Mouse (Mus musculus): ENCODE data around the gene Ptprf.

Gene Ptprf

DNA sequence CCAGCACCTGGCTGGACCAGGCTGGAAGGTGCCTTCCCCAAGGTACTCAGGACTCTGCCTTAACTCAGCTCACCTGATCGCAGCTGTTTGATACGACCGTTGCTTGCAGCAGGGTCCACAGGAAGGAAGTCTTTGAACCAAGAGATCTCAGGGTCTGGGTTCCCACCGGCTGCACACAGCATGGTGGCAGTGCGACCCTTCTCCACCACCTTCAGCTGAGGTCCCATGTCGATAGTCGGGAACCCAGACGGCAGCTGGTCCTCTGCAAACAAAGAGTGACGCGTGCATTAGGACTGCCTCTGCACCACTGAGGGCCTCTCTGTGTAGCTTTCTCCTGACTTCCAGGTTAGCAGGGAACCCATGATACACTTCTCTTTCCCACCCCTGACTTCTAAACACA, 33.8 kb downstream of the Ptprf start:
- DNase-seq = no peak

DNA sequence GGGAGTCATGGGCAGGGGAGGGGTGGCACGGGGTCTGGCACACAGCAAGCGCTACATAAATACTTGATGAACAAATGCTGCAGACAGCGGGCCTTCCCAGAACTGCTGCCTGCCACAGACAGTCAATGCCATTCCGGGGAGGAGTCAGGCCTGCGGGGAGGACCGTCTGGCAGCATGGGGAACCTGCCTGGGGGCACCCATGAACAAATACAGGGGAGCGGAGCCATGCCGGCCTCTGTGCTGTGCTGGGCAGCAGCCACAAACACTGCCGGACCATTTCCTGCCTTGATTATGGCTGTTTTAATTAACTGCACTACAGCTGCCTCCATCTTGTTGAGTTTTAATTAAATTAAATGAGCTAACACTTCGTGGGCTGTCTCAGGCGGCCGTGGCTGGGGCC, 35.0 kb downstream of the Ptprf start:
- DNase-seq = no peak

DNA sequence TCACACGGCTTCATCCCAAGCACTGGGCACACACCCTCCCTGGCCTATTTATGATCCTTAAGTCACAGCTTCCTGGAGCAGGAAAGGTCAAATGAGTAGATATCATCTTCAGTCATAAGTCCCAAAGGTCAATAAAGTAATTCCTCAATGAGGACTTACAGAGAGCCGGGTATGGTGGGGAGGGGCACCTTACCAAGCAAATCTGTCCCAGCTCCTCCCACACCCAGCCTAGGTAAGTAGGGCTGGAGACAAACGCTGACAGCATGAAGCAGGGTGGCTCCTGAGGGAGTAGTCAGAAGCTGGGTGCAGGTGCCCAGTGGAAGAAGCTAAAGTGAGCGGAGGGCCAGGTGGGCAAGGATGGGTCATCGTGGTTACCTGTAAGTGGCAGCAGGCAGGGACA, 36.3 kb downstream of the Ptprf start:
- no peak for DNase-seq

DNA sequence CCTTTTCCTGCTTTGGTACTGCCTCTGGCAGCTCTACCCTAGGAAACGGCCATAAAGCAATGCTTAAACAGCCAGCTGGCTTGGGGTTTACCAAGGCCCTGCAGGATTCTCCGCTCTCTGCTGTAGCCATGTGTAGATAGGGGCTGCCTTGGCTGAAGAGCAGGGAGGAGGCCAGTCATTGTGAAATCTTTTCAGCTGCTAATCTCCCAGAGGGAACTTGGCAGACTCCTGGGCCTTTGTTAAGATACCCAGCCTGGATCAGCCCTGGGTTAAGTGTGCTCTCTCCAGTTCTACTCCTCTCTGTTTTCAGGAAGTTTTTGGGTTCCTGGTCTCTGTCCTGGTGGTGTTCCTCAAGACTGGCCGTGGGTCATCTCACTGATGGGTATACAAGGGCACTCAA, 43.9 kb downstream of the Ptprf start:
- DNase-seq = no peak

DNA sequence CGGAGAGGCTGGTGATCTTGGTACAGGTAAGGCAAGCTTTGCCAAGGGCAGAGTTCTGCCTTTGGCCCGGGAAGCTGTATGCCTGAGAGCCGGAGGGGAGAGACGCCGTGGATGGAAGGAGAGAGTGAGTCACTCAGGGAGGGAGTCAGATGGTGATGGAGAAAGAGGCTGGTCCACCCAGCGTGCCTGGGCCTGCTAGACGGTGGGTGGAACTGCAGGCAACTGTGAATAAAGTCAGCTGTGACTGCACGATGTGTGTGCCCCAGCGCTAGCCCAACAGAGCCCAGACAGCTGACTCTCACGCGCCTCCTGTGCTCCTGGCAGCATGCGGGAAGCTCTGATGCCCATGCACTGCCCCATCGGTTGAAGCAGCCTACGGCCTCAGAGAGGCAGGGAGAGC, 45.4 kb downstream of the Ptprf start:
- DNase-seq = no peak

DNA sequence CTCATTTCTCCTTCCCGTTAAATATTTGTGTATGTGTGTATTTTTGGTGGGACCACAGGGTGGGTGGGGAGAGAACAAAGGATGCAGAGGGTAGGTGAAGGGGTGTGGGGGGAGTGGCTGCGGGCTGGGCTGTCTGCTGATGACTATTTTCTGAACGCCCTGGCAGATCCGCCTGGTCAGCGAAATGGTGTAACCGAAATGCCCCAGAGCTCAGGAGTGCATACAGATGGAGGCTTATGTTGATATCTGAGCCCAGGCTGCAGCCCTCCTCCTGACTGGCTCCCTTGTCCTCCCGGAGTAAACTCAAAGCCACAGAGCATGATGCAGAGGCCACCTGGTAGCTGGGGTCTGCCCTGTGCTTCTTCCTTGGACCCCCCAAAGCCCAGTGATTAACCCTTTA, 47.4 kb downstream of the Ptprf start:
- peak; percentile 41 to 60 for DNase-seq

DNA sequence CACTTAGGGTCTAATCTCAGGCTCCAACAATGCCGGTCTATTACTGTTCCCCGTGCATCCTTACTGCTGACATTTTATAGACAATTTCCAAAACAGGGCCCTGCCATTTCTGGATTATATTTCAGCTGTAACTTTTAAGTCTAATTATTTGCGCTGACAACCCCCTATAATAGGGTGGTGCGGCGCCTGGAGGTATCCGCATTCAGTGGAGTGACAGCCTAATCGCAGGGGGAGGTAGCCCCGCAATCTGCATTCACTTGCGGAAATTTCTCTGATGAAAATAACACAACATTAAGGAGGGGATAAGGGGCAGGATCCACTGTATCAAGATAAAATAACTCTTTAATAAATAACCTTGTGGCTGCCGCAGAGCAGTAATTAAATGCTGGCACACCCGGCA, 47.9 kb downstream of the Ptprf start:
- DNase-seq = no peak

DNA sequence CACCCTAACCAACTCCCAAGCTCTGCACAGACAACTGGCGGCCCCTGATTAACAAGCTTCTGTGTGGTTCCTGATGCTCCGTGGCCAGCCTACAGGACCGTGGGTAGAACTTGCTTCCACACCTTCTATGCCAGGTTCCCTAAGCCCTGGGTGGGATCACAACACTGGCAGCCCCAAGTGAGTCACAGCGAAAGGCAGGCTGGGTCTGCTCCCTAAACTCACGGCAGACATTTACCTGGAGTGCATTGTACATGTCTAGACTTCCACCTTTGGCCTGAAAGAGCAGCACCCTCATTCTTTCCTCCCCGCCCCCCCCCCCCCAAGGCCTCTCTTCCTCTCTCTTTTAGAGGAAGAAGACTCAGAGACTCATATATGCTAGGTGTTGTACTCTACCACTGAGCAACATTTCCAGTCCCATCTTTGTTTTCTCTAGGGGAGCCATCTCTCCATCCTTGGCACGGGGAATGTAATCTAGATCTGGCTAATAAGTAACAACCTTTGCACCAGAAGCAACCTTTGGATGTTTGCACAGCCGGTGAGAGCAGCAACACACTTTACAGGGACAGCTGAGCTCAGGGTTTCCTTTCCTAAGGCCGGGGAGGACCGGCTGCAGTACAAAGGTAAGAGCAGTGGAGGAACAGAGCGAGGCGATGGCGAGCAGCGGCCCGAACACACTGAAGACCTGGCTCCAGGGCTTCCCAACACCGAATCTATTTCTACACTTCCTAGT, 51.1 kb downstream of the Ptprf start:
- peak; percentile 78 to 91 for DNase-seq

DNA sequence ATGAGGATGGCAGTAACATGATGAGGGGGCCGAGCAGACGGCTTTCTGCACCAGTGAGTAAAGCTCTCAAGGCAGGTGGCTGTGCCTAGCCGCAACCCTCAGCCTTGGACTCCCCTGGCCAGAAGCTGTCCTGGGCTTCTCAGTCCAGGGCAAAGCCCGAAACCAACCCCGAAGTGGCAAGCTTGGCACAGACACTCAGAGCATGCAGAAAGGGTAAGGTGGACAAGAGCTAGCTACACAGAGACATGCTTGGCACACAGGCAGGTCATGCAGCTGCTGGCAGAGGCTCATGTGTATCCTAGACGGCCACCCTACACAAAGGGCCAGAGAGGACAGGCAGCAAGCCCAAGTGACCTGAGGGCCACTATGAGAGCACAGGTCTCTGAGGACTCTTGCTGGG, 52.5 kb downstream of the Ptprf start:
- peak; percentile 46 to 56 for DNase-seq

DNA sequence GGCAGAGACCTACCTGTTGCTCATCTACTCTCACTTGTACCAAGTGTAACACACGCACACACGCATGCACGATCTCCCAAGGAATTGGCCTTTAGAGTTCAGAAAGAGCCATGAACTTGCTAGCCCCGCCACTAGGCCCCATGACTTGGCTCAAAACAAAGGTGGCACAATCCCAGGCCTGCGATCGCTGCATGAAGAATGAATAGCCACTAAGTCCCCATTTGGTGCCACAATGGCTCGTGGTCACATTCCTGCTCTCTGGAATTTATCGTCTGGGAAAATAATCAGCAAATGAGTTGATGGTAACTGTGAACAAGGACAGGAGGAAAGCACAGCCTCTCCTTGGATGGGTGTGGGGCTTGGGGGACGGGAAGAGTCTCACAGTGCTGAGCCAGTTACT, 54.3 kb downstream of the Ptprf start:
- peak in 1 of 2 experiments; percentile 59 for DNase-seq

DNA sequence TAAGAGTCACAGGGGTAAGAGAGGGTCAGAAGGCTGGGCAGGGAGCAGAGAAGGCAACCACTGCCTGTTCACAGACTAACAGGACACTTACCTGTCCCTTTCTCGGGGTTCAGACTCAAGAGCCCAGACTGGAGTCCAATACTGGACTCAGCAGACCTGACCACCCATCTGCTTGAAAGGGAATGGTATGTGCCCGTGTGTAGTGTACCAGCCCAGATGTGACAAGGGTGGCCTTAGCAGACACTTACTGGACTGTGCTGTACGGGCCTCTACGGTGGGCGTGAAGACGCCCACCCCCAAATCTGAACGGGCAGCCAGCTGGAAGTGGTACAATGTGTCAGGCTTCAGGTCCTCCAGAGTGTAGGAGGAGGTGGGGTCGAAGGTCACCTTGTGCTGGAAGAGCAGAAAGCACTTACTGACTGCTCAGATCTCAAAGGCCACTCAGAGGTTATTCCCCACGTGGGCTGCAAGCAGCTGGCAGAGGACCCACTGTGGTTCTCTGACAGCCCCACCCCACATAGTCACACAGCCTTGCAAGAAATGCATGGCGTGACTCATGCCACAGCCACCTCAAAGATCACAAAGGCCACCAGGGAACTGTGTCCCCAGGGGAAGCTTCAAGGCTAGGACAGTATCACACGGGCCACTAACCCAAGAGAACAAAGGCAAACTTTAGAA, 56.4 kb downstream of the Ptprf start:
- peak; percentile 84 to 88 for DNase-seq

DNA sequence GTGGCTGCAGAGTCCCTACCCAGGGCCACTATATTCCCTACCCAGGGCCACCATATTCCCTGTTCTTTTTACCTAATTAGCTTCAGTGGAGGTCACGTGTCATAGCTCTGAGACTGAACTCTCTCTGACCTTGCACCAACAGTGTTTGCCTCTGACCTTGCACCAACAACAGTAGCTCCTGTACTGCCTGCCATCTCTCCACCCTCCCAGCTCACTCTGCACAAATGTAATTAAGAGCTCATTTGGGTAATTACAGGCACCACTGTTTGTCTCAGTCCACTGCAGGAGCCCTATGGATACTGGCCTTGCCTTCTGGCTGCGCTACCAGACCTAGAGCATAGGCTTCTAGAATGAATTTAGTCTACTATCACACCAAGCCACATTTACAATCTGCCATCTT, 57.3 kb downstream of the Ptprf start:
- no peak for DNase-seq

DNA sequence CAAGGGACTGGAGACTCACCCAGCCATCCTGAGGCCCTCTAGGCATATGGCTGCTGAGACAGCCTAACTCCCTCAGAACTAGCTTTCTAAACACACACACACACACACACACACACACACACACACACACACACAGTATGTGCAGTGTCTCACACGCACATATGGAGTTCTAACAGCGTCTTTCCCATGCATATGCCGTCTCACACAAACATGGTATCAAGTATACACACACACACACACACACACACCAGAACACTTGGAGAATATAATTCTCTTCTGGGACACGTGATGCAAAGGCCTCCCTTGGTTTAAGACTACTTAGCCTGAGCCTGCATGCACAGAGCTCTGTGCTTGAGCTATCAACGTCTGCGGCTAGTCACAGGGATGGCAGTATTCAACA, 59.3 kb downstream of the Ptprf start:
- DNase-seq = no peak

DNA sequence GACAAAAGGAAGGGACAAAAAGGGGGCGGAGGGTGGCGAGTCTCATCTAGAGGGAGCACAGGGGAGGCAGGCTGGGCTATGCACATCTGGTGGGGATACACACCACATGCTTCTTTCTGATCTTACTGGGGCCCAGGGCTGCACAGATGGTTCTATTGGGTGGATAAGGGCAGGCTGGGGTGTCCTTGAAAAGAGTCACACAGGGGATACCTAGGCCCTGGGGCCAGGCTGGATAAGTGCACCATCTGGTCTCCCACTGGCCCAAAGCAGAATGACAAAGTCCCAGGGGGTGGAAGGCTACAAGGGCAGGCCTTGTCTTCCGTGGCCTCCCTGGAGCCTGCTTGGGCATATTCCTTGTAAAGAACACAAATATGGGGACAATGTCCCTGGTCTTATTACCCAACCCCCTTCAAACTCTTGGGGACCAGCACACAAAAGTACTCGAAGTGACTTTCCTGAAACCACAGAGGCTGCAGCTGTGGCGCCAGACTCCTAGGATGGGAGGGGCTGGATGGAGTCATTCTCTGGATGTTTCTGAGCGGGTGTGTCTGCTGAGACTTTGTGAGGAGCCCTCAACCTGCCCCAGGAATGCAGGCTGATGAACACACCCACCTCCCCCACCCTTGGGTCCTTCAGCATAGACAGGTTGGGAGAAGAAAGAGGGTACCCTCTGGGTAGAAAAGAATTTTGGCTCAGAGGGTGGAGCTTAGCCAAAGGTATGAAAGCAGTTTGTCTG, 62.0 kb downstream of the Ptprf start:
- DNase-seq = no peak

DNA sequence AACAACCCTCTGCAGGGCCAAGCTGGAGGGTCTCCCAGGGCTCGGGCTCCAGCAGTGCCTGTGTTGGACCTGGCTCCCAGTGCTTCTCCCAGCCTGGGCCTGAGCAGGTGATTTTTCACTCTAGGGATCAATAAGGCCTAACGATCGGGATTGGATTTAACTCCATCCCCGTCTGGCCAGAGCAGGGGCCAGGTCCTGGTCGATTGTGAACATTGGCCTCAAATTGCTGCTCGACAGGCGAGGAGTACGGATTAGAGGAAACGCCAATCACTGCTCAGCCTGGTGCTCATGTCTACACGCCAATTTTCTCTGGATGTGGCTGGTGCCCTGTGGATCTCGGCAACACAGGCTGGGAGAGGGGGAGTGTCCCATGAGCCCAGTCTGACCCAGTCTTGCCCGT, 63.8 kb downstream of the Ptprf start:
- DNase-seq = no peak

DNA sequence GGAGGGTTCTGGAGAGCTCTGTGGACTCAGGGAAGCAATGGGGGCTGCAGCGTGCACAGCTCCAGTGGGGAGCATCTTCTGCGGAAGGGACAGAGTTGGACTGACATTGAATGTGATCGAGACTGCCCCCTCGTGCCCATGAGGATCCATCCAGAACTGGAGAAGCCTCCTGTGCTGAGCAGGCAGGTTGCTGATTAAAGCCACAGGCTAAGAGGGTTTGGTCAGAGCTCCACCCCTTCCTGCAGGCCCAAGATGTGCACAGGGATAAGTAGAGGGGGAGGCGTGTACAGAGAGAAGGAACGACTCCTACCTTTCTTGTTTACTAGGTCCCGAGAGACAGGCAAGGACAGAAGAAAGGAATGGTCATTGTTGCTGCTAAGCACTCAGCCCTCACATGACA, 69.9 kb downstream of the Ptprf start:
- peak; percentile 65 to 77 for DNase-seq

DNA sequence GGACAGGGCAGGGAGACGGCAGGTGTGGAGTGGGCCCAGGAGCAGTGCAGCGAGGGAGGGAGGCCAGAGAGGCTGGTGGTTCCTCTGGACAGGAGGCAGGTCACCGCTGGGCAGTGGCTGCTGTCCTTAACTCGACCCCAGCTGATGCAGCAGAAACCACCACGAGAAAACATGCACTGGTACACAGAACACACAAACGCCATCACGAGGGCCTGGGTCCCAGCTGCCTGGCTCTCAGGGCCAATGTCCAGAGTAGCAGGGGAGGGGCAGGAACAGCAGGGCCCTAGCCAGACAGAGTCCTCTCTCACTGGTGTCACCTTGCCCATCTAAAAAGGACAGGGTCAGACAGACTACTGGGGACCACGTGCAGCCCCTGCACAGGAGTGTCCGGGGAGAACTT, 70.4 kb downstream of the Ptprf start:
- peak; percentile 65 to 70 for DNase-seq

DNA sequence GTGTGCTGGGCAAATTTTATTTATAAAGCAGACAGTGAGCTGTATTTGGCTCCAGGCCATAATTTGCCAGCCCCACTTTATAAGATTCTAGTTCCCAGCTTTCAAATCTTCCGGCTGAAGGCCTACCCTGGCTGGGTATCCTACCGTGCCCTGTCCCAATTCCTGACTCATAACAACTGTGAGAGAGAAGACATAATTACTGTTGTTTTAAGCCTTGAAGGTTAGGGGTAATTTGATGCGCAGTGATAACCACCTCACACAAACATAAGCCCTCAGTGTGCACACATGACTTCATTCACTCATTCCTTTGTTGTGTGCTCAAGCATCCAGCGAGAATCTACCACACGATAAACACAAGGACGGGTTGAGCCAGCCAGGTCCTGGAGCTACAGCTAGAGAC, 71.7 kb downstream of the Ptprf start:
- DNase-seq = no peak

DNA sequence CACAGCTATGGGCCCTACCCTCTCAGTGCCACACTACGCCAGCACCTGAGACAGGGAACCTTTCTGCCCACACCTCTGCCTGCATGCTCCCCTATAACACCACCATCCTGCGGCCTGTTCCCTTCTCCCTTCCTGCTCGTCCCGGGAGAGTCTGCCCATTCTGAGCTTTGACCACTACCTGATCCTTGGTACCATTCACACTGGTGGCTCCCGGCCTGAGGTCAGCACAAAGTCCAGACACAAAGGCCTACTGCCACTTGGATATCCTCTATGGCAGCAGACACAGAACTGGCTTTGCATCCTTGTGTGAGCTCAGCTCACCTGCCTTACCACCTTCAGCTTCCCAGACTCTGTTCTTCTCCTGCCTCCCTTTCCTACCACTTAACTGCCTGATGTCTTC, 72.7 kb downstream of the Ptprf start:
- peak; percentile 77 to 82 for DNase-seq

DNA sequence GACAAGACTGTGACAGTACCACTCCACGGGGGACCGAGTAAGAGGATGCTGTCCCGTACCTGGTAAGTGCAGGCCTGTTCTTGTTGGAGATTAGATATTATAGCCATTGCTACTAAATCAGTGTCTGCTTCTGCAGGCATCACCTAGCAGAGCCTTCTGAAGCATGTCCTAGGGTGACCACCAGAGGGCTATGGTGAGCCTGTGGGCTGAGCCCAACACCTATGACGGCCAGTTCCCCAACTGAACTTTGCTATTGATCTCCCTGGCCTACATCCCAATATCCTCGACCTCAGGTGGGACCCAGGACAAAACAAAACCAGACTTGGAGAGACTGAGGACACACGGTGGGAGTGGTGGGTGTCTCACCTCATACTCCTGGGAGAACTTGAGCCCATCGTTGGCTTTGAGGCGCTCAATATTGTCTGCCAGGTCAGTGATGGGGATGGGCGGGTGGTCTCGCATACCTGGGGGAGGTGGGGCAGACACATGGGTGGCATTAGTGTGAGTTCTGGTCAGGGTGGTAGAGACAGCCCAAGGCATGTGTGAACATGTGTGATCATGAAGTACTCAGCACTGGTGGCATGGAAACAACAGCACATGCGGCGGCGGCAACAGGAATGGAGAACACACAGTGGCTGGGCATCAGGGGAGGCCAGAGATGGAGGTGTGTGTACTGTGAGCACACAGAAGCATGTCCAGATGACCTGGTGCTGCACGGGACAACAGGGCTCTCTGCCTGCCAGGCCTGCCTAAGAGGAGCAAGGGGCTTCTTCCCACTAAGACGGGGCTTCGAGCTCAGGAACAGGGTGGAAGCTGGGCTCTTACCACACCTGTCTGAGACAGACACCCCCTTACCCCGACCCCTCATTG, 74.2 kb downstream of the Ptprf start:
- peak; percentile 77 to 87 for DNase-seq

DNA sequence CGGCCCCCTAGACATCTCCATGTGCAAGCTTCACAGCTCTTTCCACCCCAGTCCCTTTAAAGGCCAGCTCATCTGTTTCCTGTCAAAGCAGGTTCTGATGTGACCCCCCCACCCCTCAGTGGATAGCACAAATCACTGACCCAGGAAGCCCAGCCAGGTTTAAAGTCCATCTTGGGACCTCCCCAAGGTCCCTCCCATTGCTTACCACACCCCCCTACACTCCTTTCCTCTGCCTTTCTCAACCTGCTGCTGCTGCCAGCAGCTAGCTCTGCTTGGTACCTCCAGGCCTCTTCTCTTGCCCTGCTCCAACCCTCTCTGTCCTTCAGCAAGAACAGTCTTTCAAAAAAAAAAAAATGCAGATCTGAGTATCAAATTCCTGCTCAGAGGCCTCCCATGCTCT, 76.3 kb downstream of the Ptprf start:
- peak; percentile 69 to 82 for DNase-seq

DNA sequence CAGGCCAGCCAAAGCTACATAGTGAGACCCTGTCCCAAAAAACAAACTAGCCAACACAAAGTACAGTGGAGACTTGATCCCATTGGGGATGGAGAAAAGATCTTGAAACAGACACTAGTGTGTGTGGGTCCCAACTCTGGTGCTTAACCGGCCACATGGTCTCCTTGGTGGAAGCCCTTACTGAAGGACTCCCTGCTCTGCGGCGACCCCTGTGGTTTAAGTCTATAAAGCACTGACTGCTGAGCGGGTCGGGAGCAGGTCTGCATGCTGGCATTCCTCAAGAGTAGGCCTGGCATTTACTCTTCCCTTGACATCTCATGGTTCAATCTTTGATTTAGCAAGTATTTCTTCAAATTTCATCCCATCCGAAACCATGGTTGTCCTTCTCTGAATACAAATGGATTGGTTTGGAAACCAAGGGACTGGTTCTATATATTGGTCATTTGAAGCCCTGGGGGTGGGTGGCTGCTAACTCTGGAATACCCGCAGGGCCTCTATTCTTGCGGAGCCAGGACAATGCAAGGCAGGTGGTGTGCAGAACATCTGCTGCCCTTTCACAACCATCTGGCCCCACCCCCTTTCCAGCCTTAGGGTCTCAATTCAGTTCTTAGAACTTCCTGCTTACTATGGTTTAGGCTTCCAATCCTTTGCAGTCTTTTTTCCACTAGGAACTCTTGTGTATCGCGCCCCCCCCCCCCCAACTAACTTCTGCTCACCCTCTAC, 84.1 kb downstream of the Ptprf start:
- peak in 1 of 2 experiments; percentile 50 for DNase-seq

Data from kidney, postnatal 36 days (tissue).